Mouse (Mus musculus) lung, postnatal 14 days (tissue): ENCODE measurements around the gene Hoxd9.

Source experiments
- DNase-seq: peaks from one replicate; pipeline ENCODE4 v3.0.0; 2021

The Hoxd9 gene

GRCm38 (mm10) chr2:74668370-74669229 is 28.9 kb upstream of the Hoxd9 start:
- no peak for DNase-seq

GRCm38 (mm10) chr2:74669230-74669578 is 28.3 kb upstream of the Hoxd9 start:
- DNase-seq, result no peak

GRCm38 (mm10) chr2:74669650-74670235 is 27.8 kb upstream of the Hoxd9 start:
- no peak for DNase-seq

- DNase-seq, result no peak
Observed at GRCm38 (mm10) chr2:74670632-74671188, 26.8 kb upstream of the Hoxd9 start.

GRCm38 (mm10) chr2:74671847-74672246 is 25.7 kb upstream of the Hoxd9 start:
- DNase-seq, result no peak

- DNase-seq, result peak; percentile 59
Observed at GRCm38 (mm10) chr2:74672481-74673362, 24.8 kb upstream of the Hoxd9 start.

GRCm38 (mm10) chr2:74673835-74674425 is 23.6 kb upstream of the Hoxd9 start:
- DNase-seq, result no peak

GRCm38 (mm10) chr2:74674881-74675665 is 22.5 kb upstream of the Hoxd9 start, which contains the start of gene Hoxd12:
Gene Hoxd12 (plus strand): TSS chr2:74675013.
- DNase-seq, result no peak

- DNase-seq, result no peak
Observed at GRCm38 (mm10) chr2:74675666-74676282, 21.8 kb upstream of the Hoxd9 start.

- no peak for DNase-seq
Observed at GRCm38 (mm10) chr2:74676376-74677052, 21.0 kb upstream of the Hoxd9 start.

- DNase-seq, result no peak
Observed at GRCm38 (mm10) chr2:74677106-74677505, 20.4 kb upstream of the Hoxd9 start.

- no peak for DNase-seq
Observed at GRCm38 (mm10) chr2:74678891-74679595, 18.5 kb upstream of the Hoxd9 start, which contains the start of gene Hoxd11. Gene Hoxd11 (plus strand): TSS chr2:74679557.

- no peak for DNase-seq
Observed at GRCm38 (mm10) chr2:74679596-74679971, 17.9 kb upstream of the Hoxd9 start.

- DNase-seq, result no peak
Observed at GRCm38 (mm10) chr2:74679980-74680379, 17.5 kb upstream of the Hoxd9 start.

GRCm38 (mm10) chr2:74680561-74681398 is 16.7 kb upstream of the Hoxd9 start:
- DNase-seq, result no peak

GRCm38 (mm10) chr2:74681594-74682531 is 15.7 kb upstream of the Hoxd9 start:
- no peak for DNase-seq

- DNase-seq, result no peak
Observed at GRCm38 (mm10) chr2:74682796-74683195, 14.7 kb upstream of the Hoxd9 start.

- DNase-seq, result no peak
Observed at GRCm38 (mm10) chr2:74683471-74683951, 14.0 kb upstream of the Hoxd9 start.
